Mouse (Mus musculus) heart, adult 8-10 months (tissue): Measurements from ENCODE around the gene Slc22a15. TPM values are rescaled to one million over a fixed set of nuclear protein-coding genes. Genes with fewer than 3 reads are reported as not detected.

ENCODE experiments used
- DNase-seq: peaks from one replicate; pipeline ENCODE4 v3.0.0; 2022; ENCODE audit warnings: low spot score
- total RNA-seq, 4 experiments: library from RNA; stranded (reverse); gene quantifications; 2 replicates each; pipeline ENCODE4 v1.2.4; 2022

Slc22a15 gene
- total RNA-seq, 4 experiments from 2014 or later, result 1.8 to 2.4 (median 2.2) TPM

DNA sequence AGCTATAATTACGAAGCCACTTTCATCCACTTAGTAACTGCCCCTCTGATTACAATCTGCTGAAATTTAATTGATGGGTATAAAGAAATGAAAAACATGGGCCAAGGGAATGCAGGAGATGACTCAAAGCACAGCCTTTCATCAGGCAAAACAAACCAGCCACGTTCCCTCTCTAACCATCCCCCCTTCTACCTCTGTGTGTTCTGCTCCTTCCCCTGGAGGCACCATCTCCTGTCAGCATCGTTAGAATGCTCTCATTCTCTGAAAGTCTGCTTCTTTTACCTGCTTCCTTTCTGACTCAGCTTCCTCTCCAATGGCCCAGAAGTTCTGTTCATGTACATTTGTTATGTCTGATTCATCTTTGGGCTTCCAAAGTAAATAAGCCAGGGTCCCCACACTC is 6.6 kb downstream of the Slc22a15 start:
- DNase-seq, result no peak

DNA sequence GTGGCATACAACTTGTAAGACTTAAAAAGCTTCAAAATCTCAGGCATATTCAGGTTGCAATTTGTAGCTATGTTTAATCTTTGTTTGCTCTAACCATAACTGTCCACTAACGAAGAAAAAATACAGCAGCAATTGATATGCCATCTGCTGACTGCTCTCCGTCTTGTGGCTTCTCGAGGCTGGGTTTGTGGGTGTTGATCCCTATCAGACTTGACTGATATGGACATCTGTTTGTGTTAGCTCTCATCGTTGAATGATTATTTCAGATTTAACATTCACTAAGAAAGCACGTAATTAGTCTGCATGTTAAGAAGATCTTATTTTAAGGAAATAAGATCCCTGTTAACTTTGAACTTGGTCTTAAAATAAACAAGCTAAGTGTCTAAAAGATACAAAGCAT is 7.7 kb downstream of the Slc22a15 start:
- DNase-seq, result no peak

DNA sequence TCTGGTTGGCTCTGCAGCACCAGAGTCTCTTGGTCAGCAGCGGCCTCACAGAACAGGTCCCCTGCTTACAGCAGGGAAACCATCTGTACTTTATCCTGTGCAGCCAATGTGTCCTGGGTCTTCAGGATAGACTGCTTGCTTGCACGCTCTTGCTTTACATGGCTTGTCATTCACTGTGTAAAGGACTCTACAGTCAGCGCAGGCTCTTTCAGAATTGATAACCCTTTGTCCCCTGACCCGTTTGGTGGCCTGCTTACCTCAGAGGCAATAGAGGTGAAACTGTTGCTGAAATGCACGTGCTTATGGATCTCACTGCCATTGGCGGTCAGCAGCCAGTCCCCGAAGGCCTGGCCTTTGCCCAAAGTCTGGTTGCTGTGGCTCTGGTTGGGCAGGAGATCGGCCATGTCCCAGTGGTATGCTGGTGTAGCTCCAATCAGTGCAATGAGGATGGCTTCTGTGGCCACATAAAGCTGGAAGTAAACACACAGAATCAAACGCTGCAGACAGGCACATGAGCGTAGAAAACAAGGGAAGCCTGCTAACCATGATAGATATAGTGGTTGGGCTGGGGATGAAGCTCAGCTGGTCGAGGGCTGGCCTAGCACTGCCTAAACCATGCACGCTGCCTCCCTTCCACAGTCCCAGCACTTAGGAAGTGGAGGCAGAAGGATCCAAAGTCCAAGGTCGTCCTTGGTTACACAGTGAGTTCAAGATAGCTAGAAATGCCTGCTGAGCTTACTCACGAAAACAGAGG is 9.0 kb downstream of the Slc22a15 start:
- no peak for DNase-seq

DNA sequence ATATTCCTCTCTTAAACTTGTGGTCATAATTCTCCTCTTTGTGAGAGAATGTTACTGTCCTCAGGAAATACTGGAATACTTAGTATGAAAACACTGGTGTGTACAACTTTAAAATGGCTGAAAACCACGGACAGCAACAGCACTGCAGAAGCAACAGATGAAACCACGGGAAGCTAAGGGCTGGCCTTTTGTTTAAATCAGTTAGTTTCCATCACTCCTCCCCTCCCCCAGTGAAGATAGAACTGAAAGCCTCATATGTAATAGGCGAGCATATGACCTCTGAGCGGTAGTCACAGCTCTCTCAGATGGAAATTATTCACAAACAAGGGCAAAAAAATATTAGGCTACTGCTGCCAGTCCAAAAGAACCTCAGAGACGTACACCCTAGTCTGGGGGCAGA is 10.0 kb downstream of the Slc22a15 start:
- DNase-seq, result no peak

DNA sequence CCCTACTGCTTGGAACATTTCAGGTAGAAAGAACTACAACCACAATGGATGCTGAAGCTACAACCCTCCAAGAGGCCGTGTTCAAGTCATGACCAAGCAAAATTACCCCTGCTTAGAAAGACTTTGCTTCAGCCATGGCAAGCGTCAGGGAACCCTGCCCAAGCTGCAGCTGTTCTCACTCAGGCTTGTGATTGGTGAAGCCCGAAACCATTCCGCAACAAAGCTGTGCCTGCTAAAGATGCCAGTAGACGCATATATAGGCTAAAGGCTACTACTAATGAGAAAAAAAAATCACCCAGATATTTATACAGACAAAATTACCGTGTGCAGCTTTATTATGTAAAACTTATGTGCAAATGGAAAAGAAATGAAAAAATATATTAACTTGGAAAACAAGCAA is 12.2 kb downstream of the Slc22a15 start:
- no peak for DNase-seq

DNA sequence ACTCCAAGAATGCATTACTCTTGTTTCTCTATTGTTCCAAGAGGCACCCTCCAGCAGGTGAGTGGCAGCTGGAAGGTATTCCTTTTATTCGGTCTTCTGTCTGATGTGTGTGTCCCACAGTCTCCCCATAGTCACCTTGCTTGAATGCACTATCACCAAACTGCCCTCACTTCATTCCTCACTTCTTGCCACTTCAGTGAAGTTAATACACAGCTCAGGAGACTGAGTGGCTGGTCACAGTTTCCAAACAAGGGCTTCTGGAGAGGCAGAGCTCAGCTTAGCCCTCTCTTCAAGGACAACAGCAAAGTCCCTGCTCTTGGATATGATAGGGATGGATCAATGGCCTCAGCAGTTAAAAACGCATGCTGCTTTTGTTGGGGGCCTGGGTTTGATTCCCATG is 17.2 kb downstream of the Slc22a15 start:
- DNase-seq, result no peak

DNA sequence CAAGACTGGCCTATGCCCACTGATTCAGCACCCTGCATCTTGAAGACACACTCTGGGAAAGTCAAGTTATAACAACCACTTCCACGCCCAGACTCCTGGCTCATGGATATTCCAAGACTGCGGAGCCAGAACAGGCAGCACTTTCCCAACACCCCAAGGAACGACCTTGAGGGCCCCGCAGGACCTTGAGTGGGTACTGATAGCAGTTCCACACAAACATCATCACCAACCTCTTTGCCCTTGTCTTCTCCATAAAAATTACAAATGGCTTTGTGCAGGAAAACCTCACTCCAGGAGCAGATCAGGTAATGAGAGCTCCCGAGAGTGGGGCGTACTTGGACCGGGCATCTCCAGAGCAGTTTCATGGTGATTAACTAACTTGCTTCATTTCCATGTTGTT is 19.5 kb downstream of the Slc22a15 start:
- DNase-seq, result no peak

DNA sequence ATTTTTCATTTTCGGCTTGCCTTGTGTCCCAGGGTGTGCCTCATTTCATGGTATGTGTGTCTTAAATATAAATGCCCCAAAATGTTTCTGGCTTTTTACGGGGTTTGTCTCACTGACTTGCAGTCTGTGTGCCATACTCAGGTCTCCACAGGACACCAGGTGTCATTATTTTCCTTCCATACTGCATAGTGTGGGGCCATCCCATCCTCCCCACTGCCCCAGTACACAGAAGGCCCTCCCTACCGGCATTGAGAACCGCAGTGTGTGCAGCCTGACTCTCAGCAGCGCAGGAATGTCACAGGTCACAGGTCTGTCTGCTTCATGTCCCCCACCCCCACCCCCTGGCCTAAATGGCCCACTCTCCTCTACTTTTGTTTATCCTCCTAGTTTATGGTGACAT is 21.2 kb downstream of the Slc22a15 start:
- no peak for DNase-seq

DNA sequence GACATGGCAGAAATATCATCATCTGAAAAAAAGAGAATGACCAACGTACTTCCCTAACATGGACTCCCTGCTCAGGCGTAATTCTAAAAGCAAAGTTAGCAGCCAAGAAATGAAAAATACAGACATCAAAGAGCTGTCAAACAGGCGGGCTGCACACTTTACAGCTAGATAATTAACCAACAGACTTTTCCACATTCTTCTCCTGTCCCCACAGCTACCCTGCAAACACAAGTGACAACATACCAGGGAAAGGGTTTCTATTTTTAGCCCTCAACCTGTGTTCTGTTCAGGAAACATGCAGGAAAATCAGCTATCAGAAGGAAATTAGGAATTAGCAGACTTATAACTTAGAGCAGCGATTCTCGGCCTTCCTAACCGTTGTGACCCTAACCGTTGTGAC is 21.9 kb downstream of the Slc22a15 start:
- DNase-seq, result no peak

DNA sequence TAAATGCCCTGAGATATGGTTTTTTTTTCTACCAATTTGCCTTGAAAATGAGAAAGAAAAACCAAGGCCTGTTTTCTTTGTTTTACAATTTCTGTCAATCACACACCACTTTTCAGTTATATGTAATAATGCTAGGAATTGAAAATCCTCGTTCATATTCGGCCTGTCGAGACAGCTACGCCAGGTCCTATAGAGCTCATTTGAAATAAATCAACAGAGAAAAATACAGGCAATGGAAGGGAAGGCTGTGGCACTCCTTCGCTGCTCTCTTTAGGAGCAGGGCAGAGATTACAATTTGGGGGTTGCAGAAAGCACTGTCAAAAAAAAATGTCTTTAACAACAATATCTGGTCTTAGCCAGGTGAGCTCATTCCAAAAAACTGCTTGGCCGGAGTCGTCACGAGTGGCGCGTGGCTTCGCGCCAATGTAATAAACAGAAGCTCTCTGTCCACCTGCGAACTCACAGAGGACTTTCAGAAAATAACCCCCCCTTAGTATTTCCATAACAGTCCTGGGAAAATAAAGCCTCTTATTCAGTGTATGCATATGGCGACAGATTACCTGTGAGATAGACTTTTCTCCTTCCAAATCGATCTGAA is 26.8 kb downstream of the Slc22a15 start:
- DNase-seq, result no peak

DNA sequence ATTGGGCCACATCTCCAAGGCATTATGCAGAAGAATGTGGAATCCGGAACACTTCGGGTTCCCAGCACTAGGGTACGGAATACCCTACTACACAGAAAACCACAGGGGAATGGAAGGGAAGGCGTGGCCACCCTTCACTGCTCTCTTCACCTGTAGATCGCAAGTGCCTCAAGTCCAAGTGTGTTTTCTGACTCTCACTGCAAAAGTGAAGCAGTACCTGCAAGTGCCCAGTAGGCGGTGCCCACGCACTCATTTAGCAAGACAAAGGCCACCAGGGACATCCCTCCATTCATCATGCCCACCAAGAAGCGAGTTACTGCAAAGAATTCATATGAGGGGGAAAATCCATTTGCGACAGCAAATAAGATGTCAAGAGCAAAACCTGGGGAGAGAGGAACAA is 27.4 kb downstream of the Slc22a15 start:
- DNase-seq, result peak; percentile 55

DNA sequence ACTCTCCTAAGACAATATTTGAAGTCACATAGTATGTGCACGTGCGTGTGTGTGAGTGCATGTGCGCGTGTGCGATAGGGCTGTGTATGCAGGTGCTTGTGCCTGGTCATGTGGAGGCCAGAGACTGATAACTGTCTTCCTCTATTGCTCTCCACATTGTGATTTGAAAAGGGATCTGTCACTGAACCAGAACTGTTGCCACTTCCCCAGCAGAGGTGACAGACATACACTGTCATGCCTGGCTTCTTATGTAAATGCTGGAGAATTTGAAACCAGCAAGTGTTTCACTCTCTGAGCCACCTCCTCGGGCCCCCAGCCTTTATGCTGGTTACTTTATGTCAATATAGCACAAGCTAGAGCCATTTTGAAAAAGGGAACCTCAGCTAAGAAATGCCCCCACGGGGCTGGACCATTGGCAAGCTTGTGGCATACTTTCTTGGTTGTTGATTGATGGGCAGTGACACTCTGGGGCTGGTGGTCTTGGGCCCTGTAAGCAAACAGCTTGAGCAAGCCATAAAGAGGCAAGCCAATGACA is 28.8 kb downstream of the Slc22a15 start:
- no peak for DNase-seq

DNA sequence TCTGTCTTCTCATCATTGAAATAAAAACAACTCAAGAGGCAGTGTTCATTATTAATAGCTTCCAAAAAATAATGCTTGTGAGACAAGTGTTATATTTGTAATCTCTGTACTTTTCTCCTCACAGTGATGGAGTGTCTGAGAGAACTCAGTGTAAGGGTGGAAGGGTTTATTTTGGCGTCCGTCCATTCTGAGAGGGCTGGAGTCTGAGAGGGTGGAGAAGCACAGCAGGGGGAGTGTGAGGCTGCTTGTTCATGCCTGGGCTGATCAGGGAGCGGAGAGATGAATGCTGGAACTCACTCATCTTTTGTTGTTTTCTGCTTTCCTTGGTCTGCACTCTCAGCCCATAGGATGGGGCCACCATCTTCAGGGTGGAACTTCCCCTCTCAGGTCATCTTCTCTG is 38.7 kb downstream of the Slc22a15 start:
- DNase-seq, result peak; percentile 40

DNA sequence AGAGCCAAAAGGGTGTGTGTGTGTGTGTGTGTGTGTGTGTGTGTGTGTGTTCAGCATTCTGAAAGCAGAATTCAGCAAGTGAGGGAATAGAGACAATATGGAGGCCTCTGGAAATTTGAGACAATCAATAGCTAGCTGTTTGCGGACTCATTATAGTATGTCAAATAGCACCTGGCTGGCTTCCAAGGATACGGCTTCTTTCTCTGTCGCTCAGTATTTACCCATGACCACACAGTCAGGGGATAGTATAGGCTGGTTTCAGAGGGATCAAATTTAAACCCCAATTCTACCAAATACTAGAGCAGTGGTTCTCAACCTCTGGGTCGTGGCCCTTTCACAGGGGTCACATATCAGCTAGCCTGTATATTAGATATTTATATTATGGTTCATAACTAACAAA is 39.2 kb downstream of the Slc22a15 start:
- no peak for DNase-seq

DNA sequence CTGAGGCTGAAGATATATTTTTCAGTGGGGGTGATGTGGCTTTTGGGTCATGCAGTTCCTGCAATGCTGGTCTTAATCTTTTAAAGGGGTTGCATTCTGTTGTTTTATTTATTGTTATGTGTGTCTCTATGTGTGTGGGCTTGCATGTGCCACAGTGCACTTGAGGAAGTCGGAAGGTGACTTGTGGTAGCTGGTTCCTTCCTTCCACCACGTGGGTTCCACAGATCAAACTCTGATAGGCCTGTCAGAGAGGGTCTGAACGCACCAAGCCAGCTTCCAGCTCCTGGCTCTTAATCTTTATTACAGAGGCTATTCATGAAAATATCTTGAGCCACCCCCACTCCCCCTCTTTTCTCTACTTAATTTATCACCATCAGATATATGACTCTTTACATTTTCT is 40.4 kb downstream of the Slc22a15 start:
- DNase-seq, result no peak

DNA sequence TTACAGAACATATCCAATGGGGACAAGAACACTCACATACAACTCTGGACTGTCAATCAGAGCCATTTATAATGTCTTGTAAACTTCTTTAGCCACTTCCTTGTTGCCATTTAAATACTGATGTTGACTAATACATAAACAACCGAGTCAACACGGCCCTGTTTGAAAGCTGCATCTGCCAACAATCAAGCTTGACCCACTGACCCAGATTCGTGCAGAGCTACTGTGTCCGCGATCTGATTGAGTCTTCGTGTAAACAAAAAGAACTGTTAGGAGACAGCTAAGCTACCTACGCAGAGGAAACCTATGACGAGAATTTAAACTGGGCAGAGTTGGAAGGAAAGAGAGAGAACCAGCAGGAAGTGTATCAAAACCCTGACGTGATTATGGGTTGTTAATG is 42.5 kb downstream of the Slc22a15 start:
- no peak for DNase-seq

DNA sequence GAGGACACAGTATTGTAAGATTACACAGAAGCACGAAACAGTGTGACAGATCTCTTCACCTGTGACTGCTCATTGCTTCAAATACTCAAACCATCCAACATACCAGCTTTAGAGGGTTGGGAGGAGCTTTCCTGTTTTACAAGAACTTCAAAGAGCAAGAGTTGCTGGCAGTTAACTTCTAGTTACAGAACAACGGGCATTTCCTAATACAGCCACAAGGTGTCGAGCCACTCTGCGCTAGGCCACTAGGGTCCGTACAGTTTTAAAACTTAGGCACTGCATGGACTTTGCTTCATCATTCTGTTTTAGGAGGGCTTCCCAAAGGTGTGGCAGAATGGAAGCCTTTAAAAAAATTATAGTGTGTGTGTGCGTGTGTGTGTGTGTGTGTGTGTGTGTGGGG is 43.4 kb downstream of the Slc22a15 start:
- DNase-seq, result no peak

DNA sequence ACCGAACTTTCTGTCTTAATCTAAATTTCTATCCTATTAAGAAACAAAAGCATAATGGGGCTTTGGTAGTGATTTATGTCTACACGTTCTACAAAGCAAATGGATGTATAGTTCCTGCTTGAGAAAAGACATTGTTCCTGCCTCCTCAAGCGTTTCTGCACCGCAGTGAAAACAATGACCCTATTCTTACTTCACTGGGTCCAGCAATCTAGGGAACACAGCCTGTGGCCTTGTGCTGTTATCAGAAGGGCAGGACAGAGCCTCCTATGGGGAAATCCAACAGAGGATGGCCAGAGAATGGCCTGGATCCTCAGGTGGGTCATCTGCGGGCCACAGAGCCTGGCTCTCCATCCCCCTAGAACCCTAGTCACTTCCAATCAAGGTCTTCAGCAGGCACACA is 46.1 kb downstream of the Slc22a15 start:
- DNase-seq, result no peak

DNA sequence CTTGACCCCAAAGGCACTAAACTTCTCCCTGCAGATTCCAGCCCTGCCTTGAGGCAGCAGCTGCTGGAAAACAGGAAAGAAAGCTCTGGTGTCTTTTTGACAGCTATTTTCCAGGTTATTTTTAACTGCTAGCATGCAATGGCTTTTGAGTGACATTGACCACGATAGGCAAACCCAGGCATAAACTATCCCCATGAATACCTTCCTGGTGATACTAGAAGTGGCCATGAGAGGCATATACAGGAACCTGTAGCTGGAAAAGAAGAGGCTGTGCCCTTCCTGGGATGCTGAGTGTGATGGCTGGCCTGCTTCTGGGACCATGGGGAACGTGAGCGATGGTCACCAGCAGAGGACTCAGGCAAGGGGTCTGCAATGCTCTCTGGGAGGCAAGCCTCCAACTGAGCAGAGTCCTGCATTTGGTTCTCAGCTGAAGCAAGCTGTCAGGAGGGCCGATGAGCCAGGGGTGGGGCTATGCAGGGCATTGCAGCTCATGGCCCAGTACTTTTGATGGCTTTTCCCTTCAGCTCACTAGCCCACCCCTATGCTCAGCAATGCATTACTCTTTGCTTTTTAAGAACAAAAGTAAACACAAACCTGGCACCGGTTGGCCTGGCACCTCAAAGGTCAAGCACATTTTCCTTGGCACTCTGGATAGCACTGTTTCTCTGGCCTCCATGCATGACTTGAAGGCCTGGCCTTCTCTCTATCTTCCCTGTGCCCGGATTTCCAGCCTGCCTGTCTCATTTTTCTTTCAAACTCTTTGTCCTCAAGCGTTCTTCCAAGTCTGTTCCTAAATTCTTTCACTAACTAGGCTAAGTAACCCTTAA is 47.6 kb downstream of the Slc22a15 start:
- no peak for DNase-seq

DNA sequence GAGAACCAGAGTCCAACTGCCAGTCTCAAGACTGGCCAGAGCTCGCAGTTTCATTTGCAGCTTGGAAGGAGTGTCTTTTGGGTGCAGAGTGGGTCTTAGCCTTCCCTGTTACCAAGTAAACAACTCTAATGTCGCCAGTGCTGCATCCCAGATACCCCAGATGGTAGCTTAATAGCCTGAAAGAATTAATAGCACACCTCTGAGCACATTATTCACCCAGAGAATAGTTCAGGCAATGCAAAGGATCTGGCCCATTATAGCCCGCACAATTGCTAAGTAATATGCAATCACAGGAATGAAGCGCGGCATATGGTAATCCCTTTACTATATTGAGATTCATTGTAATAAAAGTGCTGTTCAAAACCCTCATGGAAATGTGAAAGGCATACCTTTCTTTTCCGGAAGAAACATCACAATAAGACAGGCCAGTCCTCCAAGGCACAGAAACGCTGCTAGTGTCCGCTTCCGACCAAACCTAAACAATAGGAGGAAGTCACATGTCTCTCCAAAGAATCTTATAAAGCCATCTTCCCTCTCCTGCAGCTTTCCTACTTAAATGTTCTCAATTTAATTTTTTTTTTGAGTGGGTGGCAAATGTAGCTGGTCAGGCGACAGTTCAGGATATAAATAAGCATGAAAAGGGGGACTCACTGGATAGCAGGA is 48.9 kb downstream of the Slc22a15 start:
- DNase-seq, result peak; percentile 44

DNA sequence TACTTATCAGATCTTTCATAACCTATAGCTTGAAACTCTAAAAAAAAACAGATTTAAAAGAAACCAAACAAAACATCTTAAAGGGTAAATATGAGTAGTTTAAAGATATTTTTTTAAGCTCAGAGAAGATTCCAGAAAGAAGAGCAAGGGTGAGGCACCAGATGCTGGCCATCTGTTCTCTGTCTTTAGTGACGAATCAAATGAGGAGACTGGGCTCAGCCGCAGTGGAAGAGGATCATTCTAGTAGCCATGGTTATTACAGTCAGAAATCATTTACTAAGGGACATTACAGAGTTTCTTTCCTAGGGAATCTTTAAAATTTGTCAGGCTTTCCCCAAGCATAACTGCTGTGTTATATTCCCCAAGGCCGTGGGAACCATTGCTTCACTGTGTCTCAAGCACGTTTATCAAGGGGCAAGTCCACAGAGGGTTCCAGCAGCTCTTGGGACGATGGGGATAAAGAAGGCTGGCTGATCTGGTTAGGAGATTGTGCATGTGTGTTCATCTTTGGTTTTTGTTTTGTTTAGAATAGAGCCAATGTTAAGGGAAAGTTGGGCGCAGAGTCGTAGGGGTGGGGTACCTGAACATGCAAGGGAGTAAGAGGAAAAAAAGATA is 51.1 kb downstream of the Slc22a15 start:
- no peak for DNase-seq

DNA sequence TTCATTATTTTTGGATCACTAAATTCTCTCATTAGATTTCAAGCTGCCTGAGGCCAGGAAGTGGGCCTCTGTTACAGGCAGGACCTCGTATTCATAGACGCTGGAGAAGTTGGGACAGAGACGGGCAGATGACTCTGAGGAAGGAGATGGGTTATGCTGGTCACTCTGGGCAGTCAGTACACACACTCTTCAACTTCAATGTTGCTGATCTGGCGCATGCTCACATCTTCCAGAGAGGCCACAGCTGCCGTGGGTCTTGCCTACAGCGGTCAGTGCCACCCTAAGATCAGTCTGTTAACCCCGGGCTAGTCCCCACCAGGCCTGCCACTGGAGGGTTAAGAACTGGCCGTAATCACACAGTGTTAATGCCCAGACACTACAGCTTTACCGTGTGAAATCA is 52.3 kb downstream of the Slc22a15 start:
- DNase-seq, result no peak
